Comparison of ENCODE assay signal across 16 mouse cellular contexts in the genomic region with DNA sequence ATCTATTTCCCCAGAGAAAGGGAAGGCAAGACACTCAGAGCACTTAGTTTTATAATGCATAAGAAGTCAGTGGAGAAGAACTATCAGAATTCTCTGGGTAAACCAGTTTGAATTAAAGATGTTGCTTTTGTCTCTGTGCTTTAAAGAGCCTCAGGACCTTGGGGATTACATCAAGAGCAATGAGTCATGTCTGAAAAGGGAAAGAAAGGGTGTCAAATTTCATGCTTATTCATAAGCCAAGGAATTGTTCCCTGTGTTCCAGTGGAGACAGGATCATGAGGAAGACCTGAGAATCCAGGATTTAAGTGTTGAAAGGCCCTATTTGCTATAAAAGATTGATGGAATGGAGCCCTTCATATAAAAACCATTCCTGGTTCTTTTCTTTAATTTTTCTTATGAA. TPM values are rescaled to one million over a fixed set of nuclear protein-coding genes. Genes with fewer than 3 reads are reported as not detected.
A peak's percentile ranks its signal among the peaks of the same experiment; 100 is the strongest.
DNase-seq lines count a peak whose midpoint lies in the region; ATAC-seq and TF ChIP-seq lines count a peak whose summit lies in the region.
"Had no signal": no experiment of that assay in that cellular context is flagged by ENCODE, and none has a peak within 500 bp of the region (broad histone marks: within the 10 kb centered on the region; RNA-seq: fewer than 3 reads in every experiment).

No protein-coding gene starts in this region.

- peaks cover 2% of the 10 kb centered on the region; the same call in 1 of the 2 replicates for H3K4me1 ChIP-seq in limb, embryonic 14.5 days (ENCODE audit: control insufficient read depth, insufficient read depth, low read length)
- H3K4me1 ChIP-seq in limb, embryonic 10.5 days = no peaks in the 10 kb centered on the region

- no peaks in the 10 kb centered on the region for H3K79me2 ChIP-seq in myocyte (ENCODE audit: control insufficient read depth, insufficient read depth)

- H3K4me3 ChIP-seq in limb, embryonic 14.5 days (replicated peaks; ENCODE audit: low read length) = no peak overlapping the region
- no peak overlapping the region for H3K4me3 ChIP-seq in limb, embryonic 10.5 days
- H3K4me3 ChIP-seq in myocyte = no peak overlapping the region
- H3K4me3 ChIP-seq: embryonic facial prominence, embryonic 15.5 days; liver, embryonic 13.5 days had no signal

- no peak overlapping the region for H3ac ChIP-seq in myocyte (ENCODE audit: control insufficient read depth, insufficient read length)

- TF ChIP-seq POLR2A in limb, embryonic 14.5 days (IDR thresholded peaks at IDR 0.05; ENCODE audit: borderline replicate concordance, extremely low read depth, insufficient read depth, insufficient read length) = no peak
- no peak for TF ChIP-seq POLR2A in myocyte (IDR thresholded peaks at IDR 0.05; ENCODE audit: insufficient read length, low read depth)

- H3K9ac ChIP-seq in limb, embryonic 14.5 days (ENCODE audit: low read depth, low read length, severe bottlenecking) = no peak overlapping the region
- H3K9ac ChIP-seq: embryonic facial prominence, embryonic 15.5 days; forebrain, postnatal 0 days; liver, embryonic 13.5 days had no signal

- H3K9me3 ChIP-seq in limb, embryonic 14.5 days (ENCODE audit: control insufficient read depth, low read length) = no peaks in the 10 kb centered on the region
- H3K9me3 ChIP-seq in limb, embryonic 10.5 days (replicated peaks) = no peaks in the 10 kb centered on the region
- H3K9me3 ChIP-seq: embryonic facial prominence, embryonic 15.5 days; liver, embryonic 13.5 days had no signal

- H3K4me2 ChIP-seq in limb, embryonic 14.5 days (replicated peaks; ENCODE audit: low read depth, low read length, severe bottlenecking) = no peak overlapping the region
- H3K4me2 ChIP-seq in myocyte (ENCODE audit: low read depth) = peak overlapping the region; percentile 56
- H3K4me2 ChIP-seq: embryonic facial prominence, embryonic 15.5 days; liver, embryonic 13.5 days; midbrain, embryonic 11.5 days had no signal

- H3K27me3 ChIP-seq in limb, embryonic 14.5 days (ENCODE audit: control insufficient read depth, insufficient read depth, low read length) = no peaks in the 10 kb centered on the region
- no peaks in the 10 kb centered on the region for H3K27me3 ChIP-seq in limb, embryonic 10.5 days (ENCODE audit: low read depth, poor library complexity, severe bottlenecking)
- H3K27me3 ChIP-seq in myocyte (ENCODE audit: control insufficient read depth, insufficient read depth, insufficient read length) = no peaks in the 10 kb centered on the region
- H3K27me3 ChIP-seq: embryonic facial prominence, embryonic 15.5 days; liver, embryonic 13.5 days had no signal

- ATAC-seq in frontal cortex, adult (ENCODE audit: low TSS enrichment) = peak; percentile 77
- ATAC-seq in limb, embryonic 14.5 days (ENCODE audit: low FRiP score, low read depth) = no peak
- ATAC-seq: forebrain, postnatal 0 days had no signal

- no peaks in the 10 kb centered on the region for H3K36me3 ChIP-seq in limb, embryonic 14.5 days (ENCODE audit: control insufficient read depth, insufficient read depth, low read length)
- H3K36me3 ChIP-seq in limb, embryonic 10.5 days = no peaks in the 10 kb centered on the region
- H3K36me3 ChIP-seq in myocyte (ENCODE audit: control insufficient read depth, insufficient read depth) = no peaks in the 10 kb centered on the region
- H3K36me3 ChIP-seq: embryonic facial prominence, embryonic 15.5 days; liver, embryonic 13.5 days had no signal

- DNase-seq in frontal cortex, postnatal 14 days (ENCODE audit: low spot score in 2 of 2) = no peak
- DNase-seq in limb, embryonic 14.5 days (ENCODE audit: low spot score) = peak; percentile 55
- no peak for DNase-seq in limb, embryonic 10.5 days (ENCODE audit: low spot score)
- DNase-seq in MN1 (ENCODE audit: low spot score) = peak; percentile 24
- DNase-seq in cerebellum, postnatal 14 days = no peak
- DNase-seq in left cerebral cortex, adult 9 months (ENCODE audit: low spot score in 2 of 2) = no peak
- DNase-seq: cerebellum, adult 2 months; forebrain, postnatal 0 days; gastrocnemius, postnatal 25 days; liver, embryonic 13.5 days; lung, postnatal 36 days; thymus, postnatal 36 days had no signal

- H3K27ac ChIP-seq in limb, embryonic 14.5 days (replicated peaks; ENCODE audit: low read depth, low read length) = no peak overlapping the region
- no peak overlapping the region for H3K27ac ChIP-seq in limb, embryonic 10.5 days
- H3K27ac ChIP-seq: embryonic facial prominence, embryonic 15.5 days; liver, embryonic 13.5 days had no signal

TF ChIP-seq in myocyte, 11 proteins besides CTCF, POLR2A, EP300 and RAD21:
- TF ChIP-seq TCF3 (IDR thresholded peaks at IDR 0.05; ENCODE audit: insufficient read length, low read depth) = no peak
- TF ChIP-seq USF1 (IDR thresholded peaks at IDR 0.05; ENCODE audit: low read depth) = no peak
- no peak for TF ChIP-seq TCF12 (IDR thresholded peaks at IDR 0.05; ENCODE audit: insufficient read depth, poor library complexity, severe bottlenecking)
- no peak for TF ChIP-seq SRF (IDR thresholded peaks at IDR 0.05; ENCODE audit: control insufficient read depth, insufficient read length, low read depth)
- no peak for TF ChIP-seq MAX (IDR thresholded peaks at IDR 0.05; ENCODE audit: low read depth)
- no peak for TF ChIP-seq E2F4 (IDR thresholded peaks at IDR 0.05; ENCODE audit: insufficient read depth)
- no peak for TF ChIP-seq REST (IDR thresholded peaks at IDR 0.05; ENCODE audit: insufficient read depth, insufficient read length)
- TF ChIP-seq CEBPB (IDR thresholded peaks at IDR 0.05; ENCODE audit: insufficient read depth, poor library complexity, severe bottlenecking) = peak; percentile 54; the same call in 1 of the 2 replicates
- TF ChIP-seq MYOG (IDR thresholded peaks at IDR 0.05; ENCODE audit: control insufficient read depth in 1 of 3, insufficient read depth in 1 of 3, insufficient read length in 2 of 3, low read depth in 2 of 3) = no peak
TF ChIP-seq in myocyte: peak in this region for 1.

RNA-seq across cellular contexts. Expression of a gene that starts 38.1 kb away (rescaled TPM):
- polyA plus RNA-seq in limb, embryonic 14.5 days (2012; rRNA removed) = 9.0 and 9.3 TPM in 2 replicates
- polyA plus RNA-seq in limb, embryonic 14.5 days (2014; fragmentation: Nextera tagmentation; extraction: Ambion mirVana) = 14.8 and 17.0 TPM in 2 replicates
- 4.4 and 5.6 TPM in 2 replicates for polyA plus RNA-seq in limb, embryonic 10.5 days (2016; fragmentation: Nextera tagmentation; extraction: Ambion mirVana)
- polyA plus RNA-seq in myocyte (2012; fragmentation: generic; extraction: Trizol) = 8.1 TPM

Comparison
In these comparisons a context has a peak if more than half of its experiments do, and no peak if none do; other contexts are left out.
1. DNase-seq: peak in limb, embryonic 14.5 days (single experiment) and MN1 (single experiment); none in frontal cortex, postnatal 14 days (0 of 2), limb, embryonic 10.5 days (single experiment), cerebellum, postnatal 14 days (0 of 2) and left cerebral cortex, adult 9 months (0 of 2).